Mouse (Mus musculus) G1E (cell line): Measurements from ENCODE around the gene Btbd7.

Source experiments
- CTCF ChIP-seq: IDR thresholded peaks from 2 replicates; pipeline ENCODE4 v1.5.1; 2012; ENCODE audit warnings: low read depth, low read length, inconsistent platforms, mixed read lengths
- TAL1 ChIP-seq: conservative IDR thresholded peaks from 2 replicates; pipeline ENCODE4 v1.6.1; 2012; ENCODE audit warnings: low read depth, low read length, inconsistent platforms, mixed read lengths

GRCm38 (mm10) chr12:102782841-102783240 is 95.4 kb downstream of the Btbd7 start:
- no peak for TF ChIP-seq TAL1
- TF ChIP-seq CTCF = no peak
